Mouse (Mus musculus): ENCODE measurements at regions not wholly inside any gene's neighbourhood (a gene's known extent, or its start where the extent isn't known, plus 50 kb on each side); places are given as distances from the start of the nearest gene placed in this dataset.

GRCm38 (mm10) chr3:52929827-52930605, 87.0 kb downstream of the Cog6 start:
- no peak for ATAC-seq (replicated peaks; ENCODE audit: low FRiP score, low TSS enrichment, poor library complexity, severe bottlenecking)

- ATAC-seq (replicated peaks; ENCODE audit: low FRiP score, low TSS enrichment, poor library complexity, severe bottlenecking): no peak
Observed at GRCm38 (mm10) chr3:52927361-52927841, 89.6 kb downstream of the Cog6 start.

GRCm38 (mm10) chr3:52926549-52926948, 90.5 kb downstream of the Cog6 start:
- no peak for ATAC-seq (replicated peaks; ENCODE audit: low FRiP score, low TSS enrichment, poor library complexity, severe bottlenecking)

DNA sequence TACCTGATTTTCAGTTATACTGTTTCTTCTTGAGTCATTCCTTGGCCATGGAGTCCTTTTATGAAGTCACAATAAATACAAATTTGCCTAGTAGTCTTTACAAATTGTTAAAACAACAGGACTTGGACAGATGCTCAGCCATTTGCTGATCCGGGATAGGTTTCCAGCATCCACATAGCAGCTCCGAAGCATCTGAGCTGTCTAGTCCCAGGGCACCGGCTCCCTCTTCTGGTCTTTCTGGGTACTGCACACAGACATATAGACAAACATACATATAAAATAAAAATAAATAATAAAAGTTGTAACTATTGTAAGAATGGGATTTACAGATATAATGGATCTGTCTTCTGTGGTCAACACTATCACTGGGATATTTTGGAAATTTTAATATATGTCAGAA, 91.8 kb downstream of the Cog6 start:
- no peak for ATAC-seq (replicated peaks; ENCODE audit: low FRiP score, low TSS enrichment, poor library complexity, severe bottlenecking)

GRCm38 (mm10) chr3:52924631-52925030, 92.4 kb downstream of the Cog6 start:
- no peak for ATAC-seq (replicated peaks; ENCODE audit: low FRiP score, low TSS enrichment, poor library complexity, severe bottlenecking)

GRCm38 (mm10) chr3:52923824-52924559, 93.0 kb downstream of the Cog6 start:
- no peak for ATAC-seq (replicated peaks; ENCODE audit: low FRiP score, low TSS enrichment, poor library complexity, severe bottlenecking)

DNA sequence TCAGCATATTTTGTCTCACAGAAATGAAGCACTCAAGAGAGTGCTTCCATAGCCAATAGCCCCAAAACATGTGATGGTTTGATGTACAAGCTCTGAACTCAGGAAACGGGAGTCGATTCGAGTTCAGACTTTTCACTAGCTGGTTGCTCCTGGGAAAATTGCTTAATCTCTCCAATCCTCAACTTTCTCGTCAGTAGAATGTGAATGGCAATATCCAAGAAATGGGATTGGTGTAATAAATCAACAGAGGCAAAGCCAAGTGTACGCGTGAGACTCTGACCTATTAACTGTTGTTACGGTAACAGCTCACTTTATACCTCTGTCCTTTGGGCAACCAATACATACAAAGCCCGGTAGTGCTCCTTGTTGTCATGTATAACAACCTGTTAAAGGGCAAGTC, 94.6 kb downstream of the Cog6 start:
- ATAC-seq (replicated peaks; ENCODE audit: low FRiP score, low TSS enrichment, poor library complexity, severe bottlenecking): no peak

GRCm38 (mm10) chr3:52906823-52907564, 110.0 kb downstream of the Cog6 start:
- ATAC-seq (replicated peaks; ENCODE audit: low FRiP score, low TSS enrichment, poor library complexity, severe bottlenecking): no peak

GRCm38 (mm10) chr3:52904028-52904427, 113.0 kb downstream of the Cog6 start:
- ATAC-seq (replicated peaks; ENCODE audit: low FRiP score, low TSS enrichment, poor library complexity, severe bottlenecking): no peak

- ATAC-seq (replicated peaks; ENCODE audit: low FRiP score, low TSS enrichment, poor library complexity, severe bottlenecking): no peak
Observed at GRCm38 (mm10) chr3:52897665-52898064, 119.4 kb downstream of the Cog6 start.

DNA sequence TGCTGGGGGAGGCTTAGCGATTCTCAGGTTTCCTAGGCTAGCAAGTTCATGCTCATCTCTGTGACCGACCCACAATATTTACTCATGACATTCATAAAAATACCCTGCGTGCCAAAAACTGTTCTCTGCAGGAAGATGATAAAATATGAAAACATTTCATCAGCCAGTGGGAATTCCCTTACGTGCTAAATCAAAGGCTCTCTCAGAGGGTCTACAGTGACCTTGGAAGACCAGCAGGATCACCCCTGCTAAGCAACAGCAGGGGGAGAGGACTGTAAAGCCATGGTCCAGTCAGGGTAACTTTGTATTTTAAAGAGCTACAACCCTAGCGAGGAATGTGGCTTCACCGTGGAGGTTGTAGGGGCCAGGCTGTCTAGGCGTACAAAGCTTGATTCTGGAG, 120.6 kb downstream of the Cog6 start:
- no peak for ATAC-seq (replicated peaks; ENCODE audit: low FRiP score, low TSS enrichment, poor library complexity, severe bottlenecking)

DNA sequence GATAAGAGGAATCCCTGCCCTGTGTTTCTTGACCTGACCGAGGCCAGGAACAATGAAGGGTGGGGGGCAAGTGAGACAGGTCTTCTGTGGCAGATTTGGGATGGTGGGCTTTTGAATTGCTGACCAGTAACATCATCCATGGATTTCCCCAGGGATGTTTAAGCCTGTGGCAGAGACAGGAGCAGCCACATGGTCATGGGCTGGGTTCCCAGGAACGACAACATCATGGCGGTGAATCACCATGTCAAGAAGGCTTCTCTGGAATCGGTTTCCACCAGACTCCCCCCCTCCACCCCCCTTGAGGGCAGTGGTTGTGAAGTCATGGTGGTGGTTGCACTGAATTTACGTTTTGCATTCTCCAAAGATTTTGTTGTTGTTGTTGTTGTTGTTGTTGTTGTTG, 121.3 kb downstream of the Cog6 start:
- ATAC-seq (replicated peaks; ENCODE audit: low FRiP score, low TSS enrichment, poor library complexity, severe bottlenecking): no peak

- no peak for ATAC-seq (replicated peaks; ENCODE audit: low FRiP score, low TSS enrichment, poor library complexity, severe bottlenecking)
Observed at GRCm38 (mm10) chr3:52894812-52895211, 122.2 kb downstream of the Cog6 start.

GRCm38 (mm10) chr3:52889156-52889715, 127.8 kb downstream of the Cog6 start:
- ATAC-seq (replicated peaks; ENCODE audit: low FRiP score, low TSS enrichment, poor library complexity, severe bottlenecking): no peak

DNA sequence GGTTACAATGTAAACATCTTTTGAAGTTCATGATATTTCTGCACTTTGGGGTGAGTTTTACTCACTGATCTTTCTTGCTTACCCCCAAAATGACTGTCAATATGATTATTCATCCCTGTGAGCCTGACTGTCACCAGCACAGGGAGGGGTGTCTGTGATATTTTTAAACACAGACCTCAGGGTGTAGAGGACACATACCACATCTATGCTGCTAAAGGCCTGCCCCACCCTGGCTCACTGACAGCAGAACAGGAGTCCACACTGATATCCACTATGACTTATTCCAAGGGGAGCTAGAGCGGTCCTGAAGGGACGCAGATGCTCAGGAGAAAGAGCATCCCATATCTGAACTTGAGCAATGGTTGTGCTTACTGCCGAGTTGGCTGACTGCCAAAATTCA, 135.1 kb downstream of the Cog6 start:
- no peak for ATAC-seq (replicated peaks; ENCODE audit: low FRiP score, low TSS enrichment, poor library complexity, severe bottlenecking)

GRCm38 (mm10) chr3:52881139-52881538, 135.9 kb downstream of the Cog6 start:
- no peak for ATAC-seq (replicated peaks; ENCODE audit: low FRiP score, low TSS enrichment, poor library complexity, severe bottlenecking)

- ATAC-seq (replicated peaks; ENCODE audit: low FRiP score, low TSS enrichment, poor library complexity, severe bottlenecking): no peak
Observed at GRCm38 (mm10) chr3:52879700-52880099, 137.3 kb downstream of the Cog6 start.

DNA sequence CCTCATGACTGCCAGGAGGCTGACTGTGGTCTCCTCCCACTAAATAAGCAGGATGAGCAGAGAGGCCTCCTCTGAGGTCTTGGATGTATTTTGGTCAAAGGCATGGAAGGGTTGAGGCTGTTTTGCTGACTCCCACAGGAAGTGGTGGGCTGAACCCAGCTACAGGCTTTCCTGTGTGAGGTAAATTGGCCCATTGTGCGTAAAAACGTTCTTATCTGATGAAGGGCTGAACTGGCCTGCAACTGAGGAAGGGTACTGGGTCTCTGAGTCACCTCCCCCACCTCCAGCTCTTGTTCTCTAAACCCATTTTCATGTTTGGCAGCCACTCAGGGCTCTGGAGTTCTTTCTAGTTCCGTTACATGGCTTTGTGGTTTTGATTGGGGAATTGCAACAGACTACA, 138.7 kb downstream of the Cog6 start:
- no peak for ATAC-seq (replicated peaks; ENCODE audit: low FRiP score, low TSS enrichment, poor library complexity, severe bottlenecking)

DNA sequence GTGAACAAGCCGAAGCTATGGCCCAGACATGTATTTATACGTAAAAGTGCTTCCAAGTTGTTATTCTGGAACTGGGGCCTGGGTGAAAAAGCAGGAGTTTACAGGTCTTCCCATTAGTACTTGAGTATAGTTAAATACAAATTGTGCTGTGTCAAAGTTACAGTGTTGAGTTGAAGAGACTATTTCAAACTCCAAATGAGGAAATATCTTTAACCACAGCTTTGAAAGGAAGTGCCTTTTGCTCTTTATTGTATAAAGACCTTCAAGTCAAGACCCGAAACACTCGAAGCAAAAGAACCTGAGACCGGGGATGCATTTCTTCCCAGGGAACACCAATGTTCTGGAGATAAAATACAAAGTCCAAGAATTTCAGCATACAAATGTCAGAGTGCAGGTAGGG, 144.8 kb downstream of the Cog6 start:
- no peak for ATAC-seq (replicated peaks; ENCODE audit: low FRiP score, low TSS enrichment, poor library complexity, severe bottlenecking)
